25 mouse cellular contexts compared by ENCODE assay signal in genomic region chr13:44463675-44464074, GRCm38 (mm10).
"Had no signal": no experiment of that assay in that cellular context is flagged by ENCODE, and none has a peak within 500 bp of the region (broad histone marks: within the 10 kb centered on the region; RNA-seq: fewer than 3 reads in every experiment).

No protein-coding gene starts in this region.

- ATAC-seq: hindbrain, postnatal 0 days; intestine, embryonic 16.5 days had no signal

- H3K27ac ChIP-seq: gastrocnemius, adult 2 months; heart, embryonic 13.5 days; heart, embryonic 15.5 days; hindbrain, embryonic 13.5 days; hindbrain, embryonic 15.5 days; hindbrain, postnatal 0 days; layer of hippocampus, adult 2 months; left cerebral cortex, adult 2 months; limb, embryonic 10.5 days; limb, embryonic 12.5 days; liver, embryonic 13.5 days had no signal

- H3K4me3 ChIP-seq: gastrocnemius, adult 2 months; heart, embryonic 13.5 days; heart, embryonic 15.5 days; hindbrain, embryonic 13.5 days; hindbrain, embryonic 15.5 days; layer of hippocampus, adult 2 months; left cerebral cortex, adult 2 months; limb, embryonic 10.5 days; limb, embryonic 12.5 days; liver, embryonic 13.5 days had no signal

- H3K36me3 ChIP-seq: heart, embryonic 13.5 days; heart, embryonic 15.5 days; hindbrain, embryonic 13.5 days; hindbrain, embryonic 15.5 days; limb, embryonic 10.5 days; limb, embryonic 12.5 days; liver, embryonic 13.5 days had no signal

- H3K27me3 ChIP-seq: heart, embryonic 13.5 days; heart, embryonic 15.5 days; hindbrain, embryonic 13.5 days; hindbrain, embryonic 15.5 days; limb, embryonic 12.5 days; liver, embryonic 13.5 days had no signal

- H3K9ac ChIP-seq: heart, embryonic 13.5 days; heart, embryonic 15.5 days; hindbrain, embryonic 13.5 days; hindbrain, embryonic 15.5 days; limb, embryonic 12.5 days; liver, embryonic 13.5 days had no signal

- H3K4me1 ChIP-seq: hindbrain, embryonic 13.5 days; hindbrain, embryonic 15.5 days; liver, embryonic 13.5 days had no signal

- H3K9me3 ChIP-seq: heart, embryonic 15.5 days; hindbrain, embryonic 13.5 days; hindbrain, embryonic 15.5 days; limb, embryonic 10.5 days; liver, embryonic 13.5 days had no signal

- DNase-seq: gastrocnemius, adult 2 months; gastrocnemius, postnatal 10 days; gastrocnemius, postnatal 36 days; heart, adult 18-20 months; heart, postnatal 14 days; heart, postnatal 36 days; kidney, adult 11 months; kidney, adult 2 months; kidney, postnatal 10 days; kidney, postnatal 25 days; kidney, postnatal 4 days; liver; liver, embryonic 13.5 days had no signal

- H3K4me2 ChIP-seq: heart, embryonic 11.5 days; heart, embryonic 13.5 days; heart, embryonic 15.5 days; hindbrain, embryonic 13.5 days; hindbrain, embryonic 15.5 days; limb, embryonic 12.5 days; liver, embryonic 11.5 days; liver, embryonic 13.5 days had no signal
